Mouse (Mus musculus) regulatory T cell (primary cell): ENCODE results near the gene Rpl23.

Source experiments
- in situ Hi-C: fragments of 300-600 bp; cut with MboI, MseI; formaldehyde crosslinking; loops from one replicate; pipeline ENCODE4 v1.15.1; 2025; ENCODE audit warnings: high pct_unique_total_duplicates

Gene Rpl23

DNA sequence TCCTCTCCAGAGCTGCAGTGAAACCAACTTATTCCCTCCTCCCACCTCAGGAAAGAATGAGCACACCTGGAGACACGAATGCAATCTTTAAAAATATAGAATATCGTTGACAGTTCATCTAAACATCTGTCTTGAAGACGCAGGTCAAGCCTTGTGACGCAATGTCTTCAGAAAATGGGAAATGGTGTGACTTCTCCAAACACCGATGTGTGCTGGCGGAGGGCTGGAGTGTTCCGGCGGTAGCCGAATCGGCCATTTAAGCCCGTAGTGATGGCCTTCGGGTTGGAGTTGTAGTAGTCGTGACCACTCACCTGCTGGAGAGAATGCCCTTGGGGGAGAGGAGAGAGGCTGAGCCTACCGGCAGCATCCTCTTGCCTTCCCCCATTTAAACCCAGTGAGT lies 10.8 kb downstream of the Rpl23 start:
- in situ Hi-C loops: no loop called here

DNA sequence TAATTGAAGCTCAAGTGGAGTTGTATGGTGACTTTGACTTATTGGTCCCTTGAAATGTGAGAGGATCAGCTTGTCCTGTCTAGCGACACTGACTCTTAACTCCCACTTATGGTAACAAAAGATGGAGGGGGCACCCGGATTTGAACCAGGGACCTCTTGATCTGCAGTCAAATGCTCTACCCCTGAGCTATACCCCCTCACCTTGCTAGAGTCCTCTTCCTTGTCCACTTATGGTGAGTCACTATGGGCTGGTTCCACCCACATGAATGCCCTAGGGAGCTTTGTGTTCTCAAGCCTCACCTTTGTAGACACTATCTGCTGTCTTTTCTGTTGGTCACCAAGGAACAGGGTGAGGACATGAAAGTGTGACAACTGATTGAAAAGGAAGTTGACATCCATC lies 12.5 kb downstream of the Rpl23 start:
- in situ Hi-C loops: no loop called here

DNA sequence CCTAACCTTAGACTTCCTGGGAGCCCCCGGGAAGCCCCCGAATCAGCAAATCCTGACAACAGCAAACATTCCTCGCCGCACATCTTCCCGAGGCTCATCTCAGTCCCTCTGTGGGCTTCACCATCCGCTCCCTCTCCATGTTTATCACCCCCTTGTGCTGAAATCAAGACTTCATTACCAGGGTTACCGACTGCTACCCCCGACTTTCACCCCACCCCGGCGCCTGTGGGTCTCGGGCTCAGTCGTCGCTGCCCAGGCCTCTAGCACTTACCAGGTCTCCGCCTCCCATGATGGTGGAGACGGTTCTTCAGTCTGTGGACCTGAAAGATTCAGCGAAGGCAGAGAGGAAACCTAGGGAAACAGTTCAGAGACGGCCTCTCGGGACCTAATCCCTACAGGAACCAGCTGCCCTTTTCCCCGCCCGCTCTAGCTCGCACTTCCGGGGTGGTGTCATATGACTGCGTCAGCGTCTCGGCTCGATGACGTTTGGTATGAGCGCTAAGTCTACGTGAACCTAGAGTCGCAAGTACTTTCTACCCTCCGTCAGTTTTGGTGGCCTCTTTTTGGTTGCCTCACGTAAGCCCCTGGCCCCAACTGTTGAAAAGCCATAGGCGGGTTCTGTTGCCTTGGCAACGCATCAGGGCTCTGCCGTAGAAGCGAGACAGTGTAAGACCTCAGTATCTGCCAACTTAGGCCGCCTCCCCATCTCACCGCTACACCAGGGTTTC lies 15.9 kb downstream of the Rpl23 start, which contains the start of gene Cwc25:
Gene Cwc25, minus strand, starts transcription at position 403 of the 728 bp plus-strand sequence.
- in situ Hi-C loops: no loop called here

DNA sequence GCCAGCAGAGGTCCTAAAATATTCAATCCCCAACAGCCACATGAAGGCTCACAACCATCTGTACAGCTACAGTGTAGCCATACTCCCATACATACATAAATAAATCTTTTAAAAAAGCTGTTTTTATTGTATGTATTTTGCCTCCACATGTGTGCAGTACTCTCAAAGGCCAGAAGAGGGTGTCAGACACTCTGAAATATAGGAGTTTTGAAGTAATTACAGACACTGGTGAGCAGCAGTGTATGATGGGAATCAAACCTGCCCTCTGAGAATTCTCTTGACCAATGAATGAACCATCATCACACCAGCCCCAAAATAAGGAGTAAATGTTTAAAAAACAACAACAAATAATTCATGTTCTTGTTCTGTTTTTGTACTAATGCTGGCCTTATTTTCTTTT lies 20.6 kb downstream of the Rpl23 start:
- in situ Hi-C loops: no loop called here

DNA sequence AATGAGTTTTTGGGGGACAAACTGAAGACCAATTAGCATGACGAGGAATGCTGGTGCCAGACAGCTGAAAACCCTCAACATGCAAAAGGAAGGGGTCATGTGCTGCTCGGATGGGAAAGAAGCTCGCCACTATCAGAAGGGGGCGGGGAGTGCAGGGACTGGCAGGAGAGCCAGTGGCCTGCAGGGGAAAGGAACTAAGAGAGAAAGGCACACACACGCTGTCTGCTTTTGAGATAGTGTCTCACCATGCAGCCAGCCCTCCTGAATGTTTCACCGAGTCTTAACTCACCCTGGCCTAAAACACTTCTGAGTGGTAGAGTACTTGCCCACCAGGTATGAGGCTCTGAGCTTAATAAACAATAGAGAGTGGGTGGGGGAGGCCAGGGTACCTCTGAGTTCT lies 23.3 kb downstream of the Rpl23 start:
- in situ Hi-C loops: no loop called here

DNA sequence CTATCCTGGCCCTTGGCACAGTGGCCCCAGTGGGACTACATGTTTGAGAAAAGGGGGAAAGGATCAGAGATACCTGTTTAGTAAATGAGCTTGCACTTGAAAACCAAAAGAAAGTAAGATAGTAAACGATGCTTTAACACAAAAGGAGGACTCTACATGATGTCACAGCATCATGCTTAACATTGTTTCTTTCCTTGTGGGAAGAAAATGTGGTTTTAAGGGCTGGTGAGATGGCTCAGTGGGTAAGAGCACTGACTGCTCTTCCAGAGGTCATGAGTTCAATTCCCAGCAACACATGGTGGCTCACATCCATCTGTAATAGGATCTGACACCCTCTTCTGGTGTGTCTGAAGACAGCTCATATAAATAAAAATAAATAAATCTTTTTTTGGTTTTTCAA lies 24.1 kb downstream of the Rpl23 start:
- in situ Hi-C loops: no loop called here

DNA sequence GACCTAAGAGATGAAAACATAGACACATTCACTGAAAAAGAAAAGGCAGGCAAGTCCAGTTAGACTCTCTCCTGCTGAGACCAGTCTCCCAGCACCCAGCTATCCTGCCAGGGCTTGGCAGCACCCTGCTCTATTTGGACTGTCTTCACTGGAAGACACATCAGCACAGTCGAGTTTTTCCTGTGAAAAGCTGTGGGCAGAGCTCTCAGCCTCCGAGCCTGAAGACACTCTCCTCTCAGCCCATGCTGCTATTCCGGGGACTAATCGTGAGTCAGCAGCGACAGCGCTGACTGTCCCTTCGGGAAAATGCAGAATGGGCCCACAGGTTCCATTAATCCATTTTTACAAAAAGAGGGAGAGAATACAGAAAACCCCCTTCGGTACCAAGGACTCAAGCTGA lies 29.0 kb downstream of the Rpl23 start:
- in situ Hi-C loops: no loop called here

DNA sequence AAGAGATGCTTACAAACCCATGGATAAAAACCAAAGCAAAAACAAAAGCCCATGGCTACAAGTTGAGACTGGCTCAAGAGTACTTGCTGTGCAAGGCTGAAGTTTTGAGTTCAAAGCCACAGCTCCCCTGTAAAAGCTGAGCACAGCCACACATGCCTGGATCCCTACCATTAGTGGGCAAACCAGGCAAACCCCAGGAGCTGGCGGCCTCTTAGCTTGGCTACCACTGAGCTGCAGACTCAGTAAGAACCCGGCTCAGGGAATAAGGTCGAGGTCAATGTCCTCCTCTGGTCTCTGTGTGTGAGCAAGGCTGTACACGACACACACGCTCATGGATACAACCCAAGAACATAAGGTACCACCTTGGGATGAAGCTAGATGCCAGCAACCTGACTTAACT lies 33.7 kb downstream of the Rpl23 start:
- in situ Hi-C loops: no loop called here

DNA sequence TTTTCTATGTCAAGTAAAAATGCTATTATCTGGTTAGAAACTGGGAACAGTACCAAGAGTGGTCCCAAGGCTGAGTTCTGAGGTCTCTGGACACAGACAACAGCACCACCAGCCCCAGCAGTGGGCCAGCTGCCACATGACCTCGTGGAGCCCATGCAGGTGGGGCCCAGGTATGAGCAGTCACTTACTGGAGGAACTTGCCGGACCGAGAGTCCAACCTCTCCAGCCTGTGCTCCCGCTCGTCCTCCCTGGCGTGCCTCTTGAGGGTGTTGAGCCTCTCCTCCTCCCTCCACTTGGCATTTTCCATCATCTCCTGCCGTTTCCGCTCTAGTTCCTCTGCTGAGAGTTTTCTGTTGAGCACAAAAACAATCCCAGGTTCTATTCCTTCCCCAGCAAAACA lies 34.5 kb downstream of the Rpl23 start:
- in situ Hi-C loops: no loop called here

DNA sequence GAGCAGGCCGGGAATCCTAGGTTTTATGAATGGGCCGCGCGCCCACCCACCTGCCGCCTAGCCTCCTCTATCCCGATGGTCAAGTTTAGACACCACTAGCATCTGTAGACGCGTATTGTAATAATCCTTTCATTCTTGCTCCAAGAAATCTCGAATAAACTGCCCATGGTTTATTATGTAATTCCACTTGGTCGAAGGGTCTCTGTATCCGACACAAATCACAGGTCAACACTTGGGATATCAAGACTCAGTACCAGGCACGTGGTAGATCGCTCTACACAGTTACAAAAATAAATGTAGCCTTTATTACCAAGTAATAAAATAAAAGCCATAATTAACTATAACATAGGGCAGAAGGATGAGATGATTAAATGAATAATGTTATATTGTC lies 36.9 kb downstream of the Rpl23 start:
- in situ Hi-C loops: no loop called here

DNA sequence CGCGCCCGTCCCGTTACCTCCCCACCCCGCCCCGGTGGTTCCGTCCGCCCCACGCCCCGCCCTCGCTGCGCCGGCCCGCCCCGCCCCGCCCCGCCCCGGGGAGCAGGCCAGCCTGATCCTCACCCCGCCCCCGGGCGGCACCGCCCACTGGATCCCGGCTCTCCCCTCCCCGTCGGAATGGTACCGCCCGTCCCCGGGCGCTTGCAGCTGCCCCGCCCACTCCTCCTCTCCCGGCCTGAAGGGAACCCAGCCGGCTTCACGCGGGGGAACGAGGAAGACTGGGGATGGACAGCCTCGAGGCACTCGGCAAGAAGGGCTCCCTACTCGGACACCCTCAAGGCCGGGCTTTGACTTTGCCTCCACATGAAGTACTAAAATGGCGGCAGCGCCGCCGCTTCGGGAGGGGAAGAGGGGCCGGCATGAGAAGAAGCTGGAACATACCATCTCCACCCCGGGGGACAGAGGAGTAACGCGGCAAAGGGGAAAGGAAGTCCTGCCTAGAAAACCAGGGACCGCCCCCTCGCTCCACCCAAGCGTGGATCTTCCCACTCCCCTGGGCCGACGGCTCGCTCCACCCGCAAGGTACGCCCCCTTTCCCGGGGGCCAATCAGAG lies 37.4 kb downstream of the Rpl23 start:
- in situ Hi-C loops: loop anchor here (5.0 kb wide), 1 partner anchor 52 kb away; the partner anchor contains the start of gene Lasp1

DNA sequence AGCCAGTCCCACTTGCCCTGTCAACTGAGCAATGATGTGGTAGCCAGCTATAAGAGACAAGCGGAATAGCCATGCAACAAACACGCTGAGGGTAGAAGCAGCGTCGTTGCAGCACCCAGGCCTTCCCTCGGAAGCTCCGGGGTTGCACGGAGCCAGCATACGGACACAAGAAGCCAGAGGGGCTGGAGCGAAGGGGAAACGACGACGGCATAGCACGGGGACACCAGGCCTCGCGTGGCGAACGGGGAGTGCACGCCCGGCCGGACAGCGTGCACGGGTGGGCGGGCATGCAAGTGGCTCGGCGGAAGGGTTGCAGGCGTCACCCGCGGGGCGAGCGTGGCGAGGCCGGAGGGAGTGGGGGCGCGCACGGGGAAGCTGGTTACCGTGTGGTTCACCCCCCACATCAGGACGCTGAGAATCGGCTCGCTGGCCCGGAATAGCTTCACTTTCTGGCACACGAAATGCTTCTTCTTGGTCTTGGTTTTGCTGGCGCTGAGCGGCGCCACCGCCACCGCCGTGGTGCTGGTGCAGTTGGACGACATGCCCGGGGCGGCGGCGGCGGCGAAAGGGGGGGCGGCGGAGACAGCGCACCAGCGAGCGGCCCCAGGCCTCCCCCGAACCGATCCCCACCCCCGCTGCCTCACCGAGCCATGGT lies 38.0 kb downstream of the Rpl23 start, which contains the start of gene Pip4k2b:
Gene Pip4k2b, minus strand, starts transcription at position 642 of the 655 bp plus-strand sequence.
- in situ Hi-C loops: loop anchor here (5.0 kb wide), 1 partner anchor 53 kb away; the partner anchor contains the start of gene Lasp1

DNA sequence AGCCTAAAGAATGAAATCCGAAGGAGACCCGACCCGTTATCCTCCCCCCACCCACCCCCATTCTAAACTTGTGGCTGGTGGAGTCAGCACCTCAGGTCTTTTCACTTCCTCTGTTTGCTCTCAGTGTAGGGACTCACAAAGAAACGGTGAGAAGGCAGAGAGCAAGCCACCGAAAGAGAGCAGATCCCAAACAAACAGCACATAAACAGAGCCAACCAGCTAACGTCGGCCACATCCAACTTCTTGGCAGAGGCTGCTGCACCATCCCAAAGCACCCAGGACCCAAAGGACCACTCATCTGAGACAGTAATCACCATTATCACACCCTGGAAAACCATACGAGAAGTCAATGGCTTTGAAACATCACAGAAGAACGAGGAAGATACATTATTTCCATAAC lies 38.8 kb downstream of the Rpl23 start:
- in situ Hi-C loops: loop anchor here (5.0 kb wide), 1 partner anchor 54 kb away; the partner anchor contains the start of gene Lasp1

DNA sequence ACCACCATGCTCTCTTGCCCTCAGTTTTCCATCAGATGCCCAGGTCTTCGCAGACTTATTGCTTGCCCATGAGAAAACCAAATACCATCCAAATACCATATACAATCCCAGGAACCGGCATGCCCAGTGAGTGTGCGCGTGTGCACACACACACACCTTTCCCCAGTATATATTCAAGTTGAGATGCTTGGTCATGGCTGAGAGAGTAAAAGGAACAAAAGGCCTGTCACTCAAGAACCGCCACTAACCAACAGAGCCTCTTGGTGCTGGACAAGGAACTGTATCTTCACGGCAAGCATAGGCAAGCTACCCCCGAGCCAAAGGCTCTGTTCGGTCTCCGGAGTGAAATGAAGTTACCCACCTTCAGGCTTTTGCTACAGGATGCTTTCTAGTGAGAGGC lies 39.6 kb downstream of the Rpl23 start:
- in situ Hi-C loops: loop anchor here (5.0 kb wide), 1 partner anchor 55 kb away; the partner anchor contains the start of gene Lasp1

DNA sequence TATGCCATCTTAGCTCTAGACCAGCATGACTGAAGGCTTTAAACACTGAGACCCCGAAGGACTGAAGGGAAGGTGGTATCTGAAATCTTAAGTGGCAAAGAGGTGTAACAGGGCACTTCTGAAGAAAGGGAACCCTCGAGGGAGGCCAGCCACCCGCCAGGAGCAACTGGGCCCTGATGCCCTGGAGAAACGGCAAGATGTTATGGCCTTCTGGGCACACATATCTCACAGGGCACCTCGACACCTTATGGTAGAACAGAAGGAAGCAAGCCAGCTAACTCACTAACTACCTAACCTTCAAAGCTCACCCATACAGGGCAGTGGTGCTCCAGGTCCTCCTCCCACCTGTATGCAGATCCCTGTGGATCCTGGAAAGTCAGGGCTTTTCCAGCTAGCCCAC lies 40.1 kb downstream of the Rpl23 start:
- in situ Hi-C loops: loop anchor here (5.0 kb wide), 1 partner anchor 55 kb away; the partner anchor contains the start of gene Lasp1

DNA sequence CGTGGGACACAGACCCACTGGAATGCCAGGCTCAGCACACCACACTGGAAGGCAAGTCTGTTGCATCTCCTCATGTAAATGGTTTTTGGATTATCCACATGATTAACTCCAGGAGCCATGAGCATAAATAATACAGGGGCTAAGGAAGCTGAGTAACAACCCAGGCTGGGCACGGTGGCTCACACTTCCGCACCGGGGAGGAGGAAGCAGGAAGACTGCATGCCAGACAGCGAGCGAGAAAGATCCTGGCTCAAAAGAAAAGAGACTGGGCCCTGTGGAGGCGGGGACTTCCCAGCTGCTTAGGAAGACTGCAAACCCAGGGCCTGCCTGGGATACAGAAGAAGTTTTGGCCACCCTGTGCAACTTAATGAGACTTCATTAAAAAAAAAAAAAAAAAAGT lies 42.0 kb downstream of the Rpl23 start:
- in situ Hi-C loops: loop anchor here (5.0 kb wide), 1 partner anchor 57 kb away; the partner anchor contains the start of gene Lasp1

DNA sequence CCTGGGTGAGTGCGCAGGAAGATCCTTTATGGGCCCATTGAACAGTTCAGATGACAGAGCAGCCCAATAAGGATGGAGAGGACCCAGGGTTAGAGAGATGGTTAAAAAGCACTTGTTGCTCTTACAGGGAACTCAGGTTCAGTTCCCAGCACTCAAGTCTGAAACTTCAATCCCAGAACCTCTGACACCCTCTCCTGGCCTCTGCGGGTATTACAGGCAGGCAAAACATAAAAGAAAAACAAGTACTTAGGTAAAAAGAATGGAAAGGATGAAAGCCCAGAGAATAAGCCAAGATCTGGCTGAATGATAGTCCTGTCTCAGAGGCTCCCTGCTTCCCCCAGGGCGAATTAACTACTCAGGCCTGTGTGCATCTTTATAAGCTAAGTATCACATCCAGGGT lies 43.1 kb downstream of the Rpl23 start:
- in situ Hi-C loops: loop anchor here (5.0 kb wide), 1 partner anchor 37 kb away; the partner anchor contains the start of genes Pcgf2 and Psmb3

DNA sequence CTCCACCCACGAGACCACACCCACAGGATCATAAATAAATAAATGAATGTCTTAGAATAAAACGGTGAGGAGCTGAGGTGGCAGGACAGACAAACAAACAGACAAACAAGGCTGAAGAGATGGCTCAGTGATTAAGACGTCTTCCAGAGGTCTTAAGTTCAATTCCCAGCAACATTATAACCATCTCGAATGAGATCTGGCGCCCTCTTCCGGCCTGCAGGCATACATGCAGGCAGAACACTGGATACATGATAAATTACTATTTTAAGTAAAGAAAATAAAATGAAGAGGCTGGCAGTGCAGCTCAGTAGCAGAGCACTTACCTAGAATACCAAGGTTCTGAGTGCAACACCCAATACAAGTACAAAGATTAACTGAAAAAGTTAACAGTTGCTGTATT lies 43.5 kb downstream of the Rpl23 start:
- in situ Hi-C loops: loop anchor here (5.0 kb wide), 1 partner anchor 36 kb away; the partner anchor contains the start of genes Pcgf2 and Psmb3

DNA sequence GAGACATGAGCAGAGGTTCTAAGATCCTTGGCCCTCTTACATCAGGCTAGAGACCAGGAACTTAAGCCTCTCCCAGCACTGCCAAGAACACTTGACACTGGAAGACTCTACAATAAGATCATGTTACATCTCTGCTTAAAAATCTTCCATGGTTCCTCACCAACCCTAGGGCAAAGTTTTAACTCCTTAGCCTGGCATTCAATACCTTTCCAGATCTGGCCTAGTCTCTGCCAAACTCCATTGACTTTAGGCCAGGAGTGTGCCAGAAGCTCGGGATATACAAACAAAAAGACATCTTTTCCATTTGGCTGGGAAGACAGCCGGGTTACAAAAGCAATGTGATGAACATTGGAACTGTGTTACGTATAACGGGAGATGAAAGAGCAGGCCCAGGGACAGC lies 44.6 kb downstream of the Rpl23 start:
- in situ Hi-C loops: loop anchor here (5.0 kb wide), 1 partner anchor 35 kb away; the partner anchor contains the start of genes Pcgf2 and Psmb3

DNA sequence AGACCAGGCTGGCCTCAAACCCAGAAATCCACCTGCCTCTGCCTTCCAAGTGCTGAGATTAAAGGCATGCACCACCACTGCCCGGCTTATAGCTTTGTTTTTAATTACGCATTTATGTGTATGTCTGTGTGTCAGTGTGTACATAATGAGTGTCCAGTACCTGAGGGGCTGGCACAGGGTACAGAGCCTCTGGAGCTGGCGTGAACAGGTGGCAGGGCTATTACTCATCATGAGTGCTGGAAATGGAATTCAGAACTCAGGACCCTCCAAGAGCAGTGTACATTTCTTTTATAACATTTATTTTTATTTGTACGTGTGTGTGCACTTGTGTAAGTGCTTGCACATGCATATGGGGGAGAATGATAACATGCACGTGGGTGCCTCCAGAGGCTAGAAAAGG lies 45.6 kb downstream of the Rpl23 start:
- in situ Hi-C loops: loop anchor here (5.0 kb wide), 1 partner anchor 34 kb away; the partner anchor contains the start of genes Pcgf2 and Psmb3

DNA sequence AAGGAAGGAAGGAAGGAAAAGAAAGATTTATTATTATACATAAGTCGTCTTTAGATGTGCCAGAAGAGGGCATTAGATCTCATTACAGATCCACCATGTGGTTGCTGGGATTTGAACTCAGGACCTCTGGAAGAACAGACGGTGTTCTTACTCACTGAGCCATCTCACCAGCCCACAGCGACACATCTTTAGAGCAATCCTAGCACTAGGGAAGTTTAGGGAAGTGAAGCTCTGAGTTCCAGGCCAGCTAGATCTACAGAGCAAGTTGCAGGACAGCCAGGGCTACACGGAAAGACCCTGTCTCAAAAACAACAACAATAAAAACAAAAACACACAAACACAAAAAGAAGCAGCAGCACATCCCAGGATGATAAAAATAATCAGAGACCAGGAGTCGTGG lies 47.4 kb downstream of the Rpl23 start:
- in situ Hi-C loops: loop anchor here (5.0 kb wide), 1 partner anchor 33 kb away; the partner anchor contains the start of genes Pcgf2 and Psmb3

DNA sequence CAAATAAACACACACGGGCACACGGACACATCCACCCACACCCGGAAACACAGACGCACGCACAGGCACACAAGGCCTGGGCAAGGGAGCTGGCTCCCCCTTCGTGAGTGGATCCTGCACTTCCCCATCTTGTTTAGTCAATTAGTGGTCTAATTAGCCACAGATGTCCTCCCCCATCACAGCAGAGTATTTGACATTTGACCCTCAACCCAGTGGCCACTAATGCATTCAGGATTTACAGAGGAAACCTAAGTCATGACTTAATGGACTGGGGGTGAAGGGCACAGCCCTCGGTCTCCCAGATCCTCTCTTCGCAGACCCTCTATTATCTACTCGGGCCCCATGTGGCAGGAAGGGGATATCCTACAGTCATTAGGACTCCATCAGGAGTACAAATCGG lies 48.5 kb downstream of the Rpl23 start:
- in situ Hi-C loops: no loop called here
